Mouse (Mus musculus) midbrain, embryonic 10.5 days (tissue): Measurements from ENCODE around the gene Irf2bp1. TPM values are rescaled to one million over a fixed set of nuclear protein-coding genes. Genes with fewer than 3 reads are reported as not detected.
A peak's percentile ranks its signal among the peaks of the same experiment; 100 is the strongest.

Source experiments
- DNase-seq: peaks from one replicate; pipeline ENCODE4 v3.0.0-alpha.2; 2017; ENCODE audit warnings: low spot score
- H3K27ac ChIP-seq: fragments of 300-500 bp; sonication (generic); replicated peaks from 2 replicates; pipeline ENCODE4 v1.5.1; 2016; ENCODE audit warnings: mild to moderate bottlenecking
- H3K27me3 ChIP-seq: fragments of 300-500 bp; sonication (generic); 2 replicates; pipeline ENCODE4 v1.6.1; 2016; ENCODE audit warnings: low read depth, mild to moderate bottlenecking; ENCODE audit not compliant: poor library complexity, severe bottlenecking
- H3K36me3 ChIP-seq: fragments of 300-500 bp; sonication (generic); 2 replicates; pipeline ENCODE4 v1.6.1; 2016; ENCODE audit warnings: mild to moderate bottlenecking, moderate library complexity
- H3K4me1 ChIP-seq: fragments of 300-500 bp; sonication (generic); 2 replicates; pipeline ENCODE4 v1.6.1; 2016
- H3K4me3 ChIP-seq: fragments of 300-500 bp; sonication (generic); 2 replicates; pipeline ENCODE4 v1.5.1; 2016; ENCODE audit warnings: mild to moderate bottlenecking, moderate library complexity
- H3K9me3 ChIP-seq: fragments of 300-500 bp; sonication (generic); replicated peaks from 2 replicates; pipeline ENCODE4 v1.6.1; 2016; ENCODE audit warnings: mild to moderate bottlenecking
- WGBS: fragments of 180-500 bp; shearing (Covaris S2); methylation state at CpG from one replicate; pipeline ENCODE4 v1.1.7; 2016; 5-methylcytosine and 5-hydroxymethylcytosine counted together
- polyA plus RNA-seq: library from polyadenylated mRNA; unstranded; fragments of >200 nt; fragmentation: Nextera tagmentation; extraction: Ambion mirVana; gene quantifications from 2 replicates; pipeline ENCODE4 v1.2.1, GENCODE M21; 2016

Irf2bp1 gene
- polyA plus RNA-seq, 1 experiment from 2014 or later = 23.5 TPM

DNA sequence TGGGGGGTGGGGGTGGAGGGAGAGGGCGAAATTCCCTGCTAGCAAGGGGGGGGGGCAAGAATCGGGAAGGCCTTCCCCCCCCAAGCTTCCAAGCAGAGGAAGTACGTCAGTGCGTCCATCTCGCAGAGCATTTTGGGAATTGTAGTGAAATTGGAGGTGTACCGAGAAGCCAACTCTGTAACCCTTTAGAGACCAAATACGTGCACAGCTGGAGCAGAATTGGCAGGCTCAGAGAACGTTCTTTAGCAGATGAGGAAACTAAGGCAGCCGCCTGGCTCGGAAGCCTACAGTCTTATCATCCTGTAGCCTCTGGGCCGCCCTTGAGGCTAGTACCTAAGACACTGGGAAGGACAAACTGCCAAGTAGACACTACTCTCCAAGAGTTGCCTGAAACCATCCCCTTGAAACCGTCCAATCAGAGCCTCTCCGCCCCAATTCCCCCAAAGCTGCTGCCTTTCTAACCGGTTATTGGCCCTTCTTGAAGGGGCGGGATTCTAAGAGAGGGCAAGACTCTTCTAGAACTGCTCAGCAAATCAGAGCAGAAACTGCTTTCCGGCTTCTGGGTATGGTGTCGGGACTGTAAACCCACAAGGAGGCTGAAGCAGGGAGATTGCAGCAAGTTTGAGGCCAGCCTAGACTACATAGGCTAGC is 871 bp upstream of the Irf2bp1 start:
- 4% methylated on average over 17 of the region's 17 CpGs for WGBS
- Histone ChIP-seq H3K27me3 (no peaks in the 10 kb centered on the region), H3K36me3 (peaks cover 36% of the 10 kb centered on the region), H3K4me3 (peak overlapping the region; percentile 55), H3K9me3 (no peaks in the 10 kb centered on the region), H3K27ac (peak overlapping the region; percentile 91), H3K4me1 (peaks cover 78% of the 10 kb centered on the region)
- DNase-seq = peak; percentile 79

- Histone ChIP-seq H3K4me3 (peak overlapping the region; percentile 98), H3K36me3 (peaks cover 37% of the 10 kb centered on the region), H3K27ac (peak overlapping the region; percentile 96), H3K27me3 (no peaks in the 10 kb centered on the region), H3K4me1 (peaks cover 72% of the 10 kb centered on the region), H3K9me3 (no peaks in the 10 kb centered on the region)
- WGBS = 10% methylated on average over 34 of the region's 34 CpGs
- peak; percentile 37 for DNase-seq
Measured at GRCm38 (mm10) chr7:19004631-19005079, 811 bp downstream of the Irf2bp1 start.

DNA sequence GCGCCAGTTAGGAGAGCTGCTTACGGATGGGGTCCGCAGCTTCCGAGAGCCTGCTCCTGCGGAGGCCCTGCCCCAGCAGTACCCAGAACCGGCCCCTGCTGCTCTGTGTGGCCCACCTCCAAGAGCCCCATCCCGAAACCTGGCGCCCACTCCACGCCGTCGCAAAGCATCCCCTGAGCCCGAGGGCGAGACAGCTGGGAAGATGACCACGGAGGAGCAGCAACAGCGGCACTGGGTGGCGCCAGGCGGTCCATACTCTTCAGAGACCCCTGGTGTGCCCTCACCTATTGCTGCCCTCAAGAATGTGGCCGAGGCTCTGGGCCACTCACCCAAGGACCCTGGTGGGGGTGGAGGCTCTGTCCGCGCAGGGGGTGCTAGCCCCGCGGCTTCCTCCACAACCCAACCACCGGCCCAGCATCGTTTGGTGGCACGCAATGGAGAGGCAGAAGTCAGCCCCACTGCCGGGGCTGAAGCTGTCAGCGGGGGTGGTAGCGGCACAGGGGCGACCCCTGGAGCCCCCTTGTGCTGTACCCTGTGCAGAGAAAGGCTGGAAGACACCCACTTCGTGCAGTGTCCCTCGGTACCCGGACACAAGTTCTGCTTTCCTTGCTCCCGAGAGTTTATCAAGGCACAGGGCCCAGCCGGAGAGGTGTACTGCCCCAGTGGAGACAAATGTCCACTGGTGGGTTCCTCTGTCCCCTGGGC is 1.7 kb downstream of the Irf2bp1 start:
- H3K9me3 ChIP-seq = no peaks in the 10 kb centered on the region
- peaks cover 65% of the 10 kb centered on the region for H3K4me1 ChIP-seq
- WGBS = 83% methylated on average over 34 of the region's 34 CpGs
- H3K27ac ChIP-seq = peak overlapping the region; percentile 33; the same call in 1 of the 2 replicates
- no peak for DNase-seq
- peaks cover 37% of the 10 kb centered on the region for H3K36me3 ChIP-seq
- H3K27me3 ChIP-seq = no peaks in the 10 kb centered on the region
- peak overlapping the region; percentile 98 for H3K4me3 ChIP-seq

DNA sequence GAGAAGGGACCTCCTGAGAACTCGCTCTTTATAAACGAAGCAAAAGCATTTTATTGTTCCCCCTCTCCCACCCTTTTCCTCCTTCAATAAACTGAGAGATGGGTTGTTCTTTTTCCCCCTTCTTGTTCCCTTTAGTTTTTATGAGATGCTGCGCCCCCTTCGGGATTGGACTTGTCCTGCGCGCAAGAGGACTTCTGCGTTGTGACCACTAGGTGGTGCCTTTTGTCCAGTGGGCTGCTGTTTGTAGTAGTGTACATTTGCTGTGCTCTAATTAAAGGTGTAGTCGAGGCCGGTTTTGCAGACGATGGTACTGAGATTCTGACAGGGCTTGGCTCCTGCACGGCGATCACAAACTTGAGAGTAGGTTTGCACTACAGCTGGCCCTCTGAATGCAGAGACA is 2.6 kb downstream of the Irf2bp1 start:
- DNase-seq = peak; percentile 85
- H3K4me1 ChIP-seq = peaks cover 58% of the 10 kb centered on the region
- H3K4me3 ChIP-seq = peak overlapping the region; percentile 98
- 9% methylated on average over 12 of the region's 12 CpGs for WGBS
- H3K27me3 ChIP-seq = no peaks in the 10 kb centered on the region
- no peaks in the 10 kb centered on the region for H3K9me3 ChIP-seq
- H3K36me3 ChIP-seq = peaks cover 32% of the 10 kb centered on the region
- H3K27ac ChIP-seq = no peak overlapping the region

GRCm38 (mm10) chr7:19007026-19007977 is 3.5 kb downstream of the Irf2bp1 start:
- no peak overlapping the region for H3K27ac ChIP-seq
- peaks cover 32% of the 10 kb centered on the region for H3K36me3 ChIP-seq
- H3K9me3 ChIP-seq = no peaks in the 10 kb centered on the region
- H3K4me3 ChIP-seq = peak overlapping the region; percentile 98; the same call in 1 of the 2 replicates
- 75% methylated on average over 13 of the region's 13 CpGs for WGBS
- no peaks in the 10 kb centered on the region for H3K27me3 ChIP-seq
- peaks cover 59% of the 10 kb centered on the region for H3K4me1 ChIP-seq
- DNase-seq = no peak

- DNase-seq = no peak
- 85% methylated on average over 7 of the region's 7 CpGs for WGBS
- H3K9me3 ChIP-seq = no peaks in the 10 kb centered on the region
- H3K4me3 ChIP-seq = no peak overlapping the region
- H3K4me1 ChIP-seq = peaks cover 42% of the 10 kb centered on the region
- H3K27me3 ChIP-seq = 0 out of 2 replicates have a peak, but pooled peaks cover 11% of the 10 kb centered on the region
- H3K36me3 ChIP-seq = peaks cover 23% of the 10 kb centered on the region
- no peak overlapping the region for H3K27ac ChIP-seq
Measured at GRCm38 (mm10) chr7:19010581-19010980, 6.7 kb downstream of the Irf2bp1 start.

DNA sequence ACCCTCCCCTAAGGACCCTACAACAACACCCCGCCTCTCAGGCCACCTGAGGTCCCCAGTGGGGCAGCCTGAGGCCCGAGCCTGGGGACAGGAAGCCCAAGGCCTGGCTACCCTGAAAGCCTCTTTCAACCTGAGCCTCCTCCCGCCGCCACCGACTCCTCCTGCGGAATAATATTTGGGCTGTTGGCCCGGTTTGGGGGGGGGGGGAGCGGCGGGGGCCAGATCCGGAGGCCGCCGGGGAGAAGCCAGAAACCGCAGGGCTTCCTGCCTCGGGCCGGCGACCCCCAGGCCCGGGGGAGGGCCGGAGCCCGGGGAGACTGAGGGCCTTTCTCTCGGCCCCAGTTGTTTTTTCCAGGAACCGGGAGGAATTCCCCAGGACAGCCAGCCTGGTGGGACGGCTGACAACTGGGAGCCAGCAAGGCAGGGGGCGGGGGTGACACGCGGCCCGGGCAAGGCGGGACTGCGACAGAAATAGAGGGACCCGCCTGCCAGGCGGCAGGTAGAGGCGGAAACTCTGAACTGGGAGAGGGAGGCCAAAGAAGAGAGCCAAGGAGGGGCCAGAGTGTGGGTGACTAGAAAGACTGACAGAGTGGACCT is 8.3 kb downstream of the Irf2bp1 start:
- Histone ChIP-seq H3K27ac (peak overlapping the region; percentile 86), H3K4me3 (peak overlapping the region; percentile 52), H3K36me3 (peaks cover 9% of the 10 kb centered on the region), H3K4me1 (peaks cover 27% of the 10 kb centered on the region), H3K27me3 (0 out of 2 replicates have a peak, but pooled peaks cover 11% of the 10 kb centered on the region), H3K9me3 (no peaks in the 10 kb centered on the region)
- peak; percentile 45 for DNase-seq
- WGBS = 3% methylated on average over 29 of the region's 31 CpGs

DNA sequence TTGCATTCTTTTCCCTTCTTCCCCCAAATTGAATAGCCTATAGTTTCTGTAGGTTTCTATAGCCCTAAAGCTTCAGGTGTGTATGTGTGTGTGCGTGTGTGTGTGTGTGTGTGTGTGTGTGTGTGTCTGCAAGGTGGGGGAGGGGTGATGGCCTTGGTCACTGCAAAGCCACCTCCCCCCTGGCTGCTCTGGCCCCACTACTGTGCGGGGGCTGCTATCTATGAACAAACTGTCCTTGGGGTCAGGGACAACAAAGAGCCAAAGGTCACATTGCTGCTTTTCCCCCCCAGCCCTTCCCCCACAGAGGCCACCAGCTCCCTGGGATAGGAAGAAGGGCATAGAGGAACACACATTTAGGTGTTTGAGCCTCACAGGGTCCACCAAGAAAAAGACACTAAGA is 9.0 kb downstream of the Irf2bp1 start:
- WGBS = 56% methylated on average over 2 of the region's 2 CpGs

GRCm38 (mm10) chr7:19014452-19014851 is 10.6 kb downstream of the Irf2bp1 start:
- no peak overlapping the region for H3K27ac ChIP-seq
- DNase-seq = no peak
- no peak overlapping the region for H3K4me3 ChIP-seq
- 0 out of 2 replicates have a peak, but pooled peaks cover 11% of the 10 kb centered on the region for H3K27me3 ChIP-seq
- H3K36me3 ChIP-seq = no peaks in the 10 kb centered on the region
- WGBS = 67% methylated on average over 15 of the region's 15 CpGs
- H3K9me3 ChIP-seq = no peaks in the 10 kb centered on the region
- H3K4me1 ChIP-seq = peaks cover 20% of the 10 kb centered on the region

More for the DNA sequence above, 9.0 kb downstream of the Irf2bp1 start:
- H3K36me3 ChIP-seq = peaks cover 2% of the 10 kb centered on the region; the same call in 1 of the 2 replicates
- no peak overlapping the region for H3K27ac ChIP-seq
- H3K4me1 ChIP-seq = peaks cover 20% of the 10 kb centered on the region
- no peaks in the 10 kb centered on the region for H3K9me3 ChIP-seq
- no peak for DNase-seq
- H3K4me3 ChIP-seq = no peak overlapping the region
- 0 out of 2 replicates have a peak, but pooled peaks cover 11% of the 10 kb centered on the region for H3K27me3 ChIP-seq

DNA sequence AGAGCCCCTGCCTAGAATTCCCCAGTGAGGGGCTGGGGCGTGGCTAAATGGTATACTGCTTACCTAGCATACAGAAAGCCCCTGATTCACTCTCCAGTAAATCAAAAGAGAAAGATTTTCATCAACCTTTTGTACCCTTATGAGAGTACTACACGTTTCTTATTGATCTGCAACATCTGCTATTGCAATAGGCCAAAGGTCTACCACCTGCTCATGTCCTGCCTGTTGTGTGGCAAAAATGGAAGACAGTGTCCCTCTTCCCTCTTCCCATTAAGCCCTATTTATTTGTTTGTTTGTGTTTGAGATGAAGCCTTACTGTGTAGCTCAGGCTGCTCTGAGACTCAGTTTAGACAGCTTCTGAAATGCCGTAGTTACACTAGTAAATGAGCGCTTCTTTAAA is 12.2 kb downstream of the Irf2bp1 start:
- Histone ChIP-seq H3K4me1 (peaks cover 20% of the 10 kb centered on the region), H3K27me3 (peaks cover 22% of the 10 kb centered on the region), H3K27ac (no peak overlapping the region), H3K4me3 (no peak overlapping the region), H3K36me3 (no peaks in the 10 kb centered on the region), H3K9me3 (no peaks in the 10 kb centered on the region)
- DNase-seq = no peak
- WGBS = 88% methylated on average over 4 of the region's 4 CpGs

DNA sequence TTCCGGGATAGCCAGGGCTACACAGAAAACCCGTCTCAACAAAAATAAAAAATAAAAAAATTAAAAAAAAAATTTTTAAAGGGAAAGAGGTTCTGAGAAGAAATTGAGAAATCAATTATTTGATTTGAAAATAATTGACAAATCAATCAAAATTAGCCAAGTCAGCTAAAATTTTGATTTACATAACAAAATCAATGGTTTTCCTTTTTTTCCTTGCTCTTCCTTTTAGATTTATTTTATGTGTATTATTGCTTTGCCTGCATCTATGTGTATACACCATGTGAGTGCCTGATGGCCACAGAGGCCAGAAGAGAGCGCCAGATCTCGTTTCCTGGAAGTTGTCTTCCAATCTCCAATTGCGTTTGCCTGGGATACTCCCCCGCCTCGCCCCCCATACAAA is 14.1 kb downstream of the Irf2bp1 start:
- Histone ChIP-seq H3K27ac (no peak overlapping the region), H3K36me3 (no peaks in the 10 kb centered on the region), H3K4me3 (no peak overlapping the region), H3K27me3 (peaks cover 37% of the 10 kb centered on the region), H3K4me1 (peaks cover 4% of the 10 kb centered on the region), H3K9me3 (no peaks in the 10 kb centered on the region)
- no peak for DNase-seq
- 89% methylated on average over 7 of the region's 7 CpGs for WGBS

DNA sequence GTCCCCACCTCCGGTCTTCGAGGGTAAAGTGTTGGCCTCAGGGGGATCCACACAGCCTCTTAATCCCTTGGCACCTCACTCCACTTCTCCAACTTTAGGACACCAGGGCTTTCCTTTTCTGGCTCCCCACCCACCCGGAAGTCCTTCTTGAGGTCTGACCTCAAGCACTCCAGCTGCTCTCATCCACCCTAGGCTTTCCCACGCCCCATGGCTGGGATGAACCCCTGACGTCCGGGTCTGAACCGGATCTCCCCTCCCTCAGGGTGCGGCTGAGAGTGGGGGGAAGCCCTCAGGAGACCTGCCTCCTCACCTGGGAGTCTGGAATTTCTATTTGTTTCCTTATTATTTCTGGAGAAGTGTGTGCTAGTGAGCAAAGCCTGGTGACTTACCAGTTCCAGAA is 17.2 kb downstream of the Irf2bp1 start:
- no peak for DNase-seq
- 23% methylated on average over 8 of the region's 8 CpGs for WGBS
- H3K36me3 ChIP-seq = no peaks in the 10 kb centered on the region
- H3K27ac ChIP-seq = no peak overlapping the region
- H3K4me3 ChIP-seq = no peak overlapping the region
- H3K27me3 ChIP-seq = peaks cover 40% of the 10 kb centered on the region
- H3K9me3 ChIP-seq = no peaks in the 10 kb centered on the region
- peaks cover 22% of the 10 kb centered on the region for H3K4me1 ChIP-seq
